Mouse (Mus musculus): ENCODE measurements around the gene Pknox2. TPM values are rescaled to one million over a fixed set of nuclear protein-coding genes. Genes with fewer than 3 reads are reported as not detected.

Pknox2 gene
- polyA plus RNA-seq (2014; fragmentation: Illumina TruSeq; extraction: RNeasy Lipid Tissue Mini Kit (QIAGEN cat#74804); ENCODE audit: low replicate concordance), result 0.67 TPM

DNA sequence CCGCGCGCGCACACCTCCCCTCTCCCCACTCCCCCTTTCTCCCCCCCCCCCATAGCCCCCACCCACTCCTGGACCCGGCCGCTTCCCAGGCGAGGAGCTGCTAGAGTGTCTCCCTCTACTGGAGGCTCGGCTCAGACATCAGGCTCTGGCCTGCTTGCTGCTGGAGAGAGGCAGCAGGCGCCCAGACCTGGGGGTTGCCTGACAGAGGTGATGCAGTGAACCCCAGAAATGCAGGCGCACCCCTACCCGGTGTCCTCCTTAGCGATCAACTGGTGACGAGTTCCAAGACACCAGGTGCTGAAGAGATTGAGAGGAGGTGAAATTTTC is at the start of gene Pknox2:
Pknox2 (minus strand) TSS at position 49 of the 327 bp plus-strand sequence.

Other genes starting within 250 kb of the Pknox2 start
- 5.2 TPM for gene Tmem218, start 60.8 kb upstream of the Pknox2 start, polyA plus RNA-seq (2014; fragmentation: Illumina TruSeq; extraction: RNeasy Lipid Tissue Mini Kit (QIAGEN cat#74804); ENCODE audit: low replicate concordance)
- gene Slc37a2, start 108.3 kb upstream of the Pknox2 start, polyA plus RNA-seq (2014; fragmentation: Illumina TruSeq; extraction: RNeasy Lipid Tissue Mini Kit (QIAGEN cat#74804); ENCODE audit: low replicate concordance), result 25.7 TPM
- gene Ccdc15, start 201.0 kb upstream of the Pknox2 start, polyA plus RNA-seq (2014; fragmentation: Illumina TruSeq; extraction: RNeasy Lipid Tissue Mini Kit (QIAGEN cat#74804); ENCODE audit: low replicate concordance), result 3.4 TPM
- not detected for gene Hepacam, start 219.9 kb upstream of the Pknox2 start, polyA plus RNA-seq (2014; fragmentation: Illumina TruSeq; extraction: RNeasy Lipid Tissue Mini Kit (QIAGEN cat#74804); ENCODE audit: low replicate concordance)

All from small intestine, adult 10 weeks (tissue).